Mouse (Mus musculus): ENCODE data around the gene Trak2.
"Not testable (repeated sequence)": the region's sequence is repeated elsewhere in the genome, so short reads cannot be mapped to it uniquely, and the experiment has no call there.

Gene Trak2

DNA sequence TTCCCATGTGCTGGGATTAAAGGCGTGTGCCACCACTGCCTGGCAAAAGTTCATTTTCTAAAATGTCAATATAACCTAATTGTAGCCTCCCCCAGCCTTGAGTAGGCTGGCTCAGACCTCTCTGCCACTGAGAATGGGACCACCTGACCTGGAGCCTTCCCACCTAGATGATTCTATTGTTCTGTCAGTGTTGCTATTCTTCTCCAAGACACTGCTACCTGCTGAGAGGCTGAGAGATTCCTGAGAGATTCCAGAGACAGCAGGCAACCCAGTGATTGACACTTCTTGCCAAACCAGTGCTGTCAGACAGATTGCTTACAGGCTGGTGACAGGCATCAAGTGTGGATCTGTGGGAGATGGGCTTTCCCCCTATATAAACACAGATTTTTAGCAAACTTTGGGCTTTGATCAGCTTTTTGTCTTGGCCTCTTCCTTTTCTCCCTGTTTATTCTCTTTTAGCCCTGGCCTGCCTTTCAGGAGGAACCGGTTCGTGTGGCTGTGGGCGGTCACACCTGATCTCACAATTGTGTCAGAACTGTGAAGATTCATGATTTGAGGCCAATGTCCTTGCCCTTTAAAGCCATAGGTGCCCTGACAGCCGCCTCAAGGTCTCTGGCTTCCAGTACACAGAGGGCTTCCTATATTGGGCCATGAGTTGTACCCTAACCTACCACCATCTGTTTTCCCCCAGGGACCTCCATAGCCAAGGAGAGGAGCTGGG lies 83.2 kb downstream of the Trak2 start:
- DNase-seq (ENCODE audit: low read depth): no peak

DNA sequence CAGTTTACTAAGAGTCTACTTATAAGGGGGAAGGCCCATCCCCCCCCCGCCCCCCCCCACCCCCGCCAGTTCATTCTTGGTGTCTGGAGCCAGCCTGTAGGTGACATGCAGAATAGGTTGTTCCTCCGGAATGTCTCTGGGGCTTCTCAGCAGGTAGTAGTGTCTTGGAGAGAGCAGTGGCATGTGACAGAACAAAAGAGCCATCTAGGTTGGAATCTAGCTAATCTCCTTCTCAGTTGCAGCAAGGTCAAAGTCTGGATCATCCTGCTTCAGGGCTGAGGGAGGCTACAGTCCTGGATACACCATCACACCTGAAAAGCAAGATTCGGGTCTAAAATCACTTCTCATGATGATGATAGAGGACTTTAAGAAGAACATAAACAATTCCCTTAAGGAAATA lies 87.6 kb downstream of the Trak2 start:
- DNase-seq (ENCODE audit: low read depth): no peak

DNA sequence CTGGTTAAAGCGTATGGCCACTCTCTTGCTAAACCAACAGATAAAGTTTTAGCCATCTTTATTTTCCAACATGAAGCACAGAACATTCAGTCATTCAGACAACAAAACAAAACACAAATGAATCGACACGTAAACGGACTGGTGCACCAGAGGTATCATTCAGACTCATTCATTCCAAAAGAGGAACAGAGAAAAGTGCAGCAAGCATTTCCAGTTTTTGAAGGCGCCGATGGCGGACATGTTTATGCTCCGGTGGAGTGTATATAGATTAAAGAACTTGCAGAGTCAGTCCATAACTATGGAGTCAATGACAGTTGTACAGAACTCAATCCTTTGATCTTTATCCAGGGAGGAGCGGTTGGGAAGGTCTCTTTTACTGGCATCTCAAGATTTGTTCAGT lies 90.0 kb downstream of the Trak2 start:
- not testable (repeated sequence) for DNase-seq (ENCODE audit: low read depth)

DNA sequence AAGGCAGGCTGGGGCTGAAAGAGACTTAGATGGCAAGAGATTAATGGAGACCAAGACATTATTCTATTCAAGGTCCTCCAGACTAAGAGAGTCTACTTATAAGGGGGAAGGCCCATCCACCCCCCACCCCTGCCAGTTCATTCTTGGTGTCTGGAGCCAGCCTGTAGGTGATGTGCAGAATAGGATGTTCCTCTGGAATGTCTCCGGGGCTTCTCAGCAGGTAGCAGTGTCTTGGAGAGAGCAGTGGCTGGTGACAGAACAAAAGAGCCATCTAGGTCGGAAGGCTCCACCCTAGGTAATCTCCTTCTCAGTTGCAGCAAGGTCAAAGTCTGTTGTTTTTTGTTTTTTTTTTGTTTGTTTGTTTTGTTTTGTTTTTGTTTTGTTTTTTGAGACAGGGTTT lies 93.9 kb downstream of the Trak2 start:
- DNase-seq (ENCODE audit: low read depth): not testable (repeated sequence)

DNA sequence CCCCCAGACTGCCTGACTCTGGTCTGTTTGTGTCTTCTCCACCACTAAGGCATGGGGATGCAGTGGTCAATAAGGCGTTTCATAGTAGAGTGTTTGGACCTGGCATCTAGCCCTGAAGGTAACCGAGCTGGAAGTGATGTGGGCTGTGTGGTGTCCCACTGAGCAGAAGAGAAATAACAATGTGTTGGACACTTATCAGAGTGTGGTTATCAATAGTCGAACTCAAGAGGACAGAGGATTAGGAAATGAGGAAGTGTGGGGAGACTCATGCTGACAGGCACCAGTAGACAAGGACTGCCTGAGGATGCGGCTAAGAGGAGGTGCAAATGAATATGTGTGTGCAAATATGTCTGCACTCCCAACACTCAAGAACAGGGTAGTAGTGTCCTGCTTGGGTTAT lies 96.7 kb downstream of the Trak2 start:
- not testable (repeated sequence) for DNase-seq (ENCODE audit: low read depth)

DNA sequence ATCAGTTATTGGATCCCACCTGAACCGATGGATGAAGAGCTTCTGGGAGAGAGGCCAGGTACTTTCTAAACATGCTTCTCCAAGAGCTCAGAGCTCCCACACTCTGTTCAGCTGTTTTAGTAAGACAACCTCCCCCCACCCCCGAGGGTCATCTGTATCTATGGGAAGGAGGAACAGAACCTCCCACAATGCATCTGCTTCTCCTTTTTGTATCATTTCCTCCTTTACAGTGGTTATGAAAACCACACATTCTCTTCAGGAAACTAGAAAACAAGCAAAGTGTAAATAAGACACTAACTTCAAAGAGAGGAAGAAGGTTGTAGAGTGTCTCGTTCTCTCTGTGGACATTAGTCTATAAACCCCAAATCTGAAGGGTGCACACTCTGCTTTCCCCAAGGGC lies 112.6 kb downstream of the Trak2 start:
- not testable (repeated sequence) for DNase-seq (ENCODE audit: low read depth)

DNA sequence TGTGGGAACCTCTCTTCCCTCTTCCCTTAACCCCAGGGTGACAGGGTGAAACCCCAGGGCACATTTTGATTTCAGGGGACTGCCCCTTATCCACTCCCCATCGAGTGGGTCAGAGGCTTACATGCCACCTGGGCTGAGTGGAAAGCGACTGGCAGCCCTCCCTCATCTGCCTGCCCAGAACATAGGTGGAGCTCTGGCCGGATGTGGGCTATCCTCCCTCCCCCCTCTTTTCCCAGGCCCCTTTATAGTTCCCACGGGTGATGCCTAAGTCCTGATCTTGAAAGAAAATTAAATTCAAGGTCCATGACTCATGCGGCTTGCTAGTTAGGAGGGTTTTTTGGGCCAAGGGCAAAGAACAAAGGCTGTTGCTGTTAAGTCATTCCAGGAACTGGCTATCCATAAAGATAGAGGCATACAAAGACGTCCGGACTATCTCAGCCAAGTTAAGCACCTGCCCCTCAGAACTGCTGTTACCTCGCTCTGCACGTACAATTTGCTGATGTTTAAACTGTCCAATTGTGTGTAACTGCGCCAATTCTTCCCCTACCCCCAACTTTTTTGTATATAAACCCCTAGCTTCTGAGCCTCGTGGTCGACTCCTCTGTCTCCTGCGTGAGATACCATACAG lies 113.4 kb downstream of the Trak2 start:
- not testable (repeated sequence) for DNase-seq (ENCODE audit: low read depth)

DNA sequence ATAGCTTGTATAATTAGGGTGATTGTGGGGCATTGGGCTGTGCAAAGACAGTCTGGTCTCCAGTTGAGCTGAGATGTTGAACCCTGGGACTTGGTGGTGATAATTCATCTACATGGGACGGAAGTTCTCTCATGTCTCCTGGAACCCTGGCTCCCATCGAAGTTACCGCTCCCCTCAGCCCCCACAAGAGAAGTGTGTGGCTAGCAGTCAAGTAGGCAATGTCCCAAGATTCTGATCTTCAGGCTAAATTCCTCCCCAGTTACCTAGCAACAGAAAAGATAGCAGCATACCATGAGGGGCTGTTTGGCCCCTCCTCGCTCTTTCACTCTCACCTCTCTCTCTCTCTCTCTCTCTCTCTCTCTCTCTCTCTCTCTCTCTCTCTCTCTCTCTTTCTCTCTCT lies 114.1 kb downstream of the Trak2 start:
- not testable (repeated sequence) for DNase-seq (ENCODE audit: low read depth)

DNA sequence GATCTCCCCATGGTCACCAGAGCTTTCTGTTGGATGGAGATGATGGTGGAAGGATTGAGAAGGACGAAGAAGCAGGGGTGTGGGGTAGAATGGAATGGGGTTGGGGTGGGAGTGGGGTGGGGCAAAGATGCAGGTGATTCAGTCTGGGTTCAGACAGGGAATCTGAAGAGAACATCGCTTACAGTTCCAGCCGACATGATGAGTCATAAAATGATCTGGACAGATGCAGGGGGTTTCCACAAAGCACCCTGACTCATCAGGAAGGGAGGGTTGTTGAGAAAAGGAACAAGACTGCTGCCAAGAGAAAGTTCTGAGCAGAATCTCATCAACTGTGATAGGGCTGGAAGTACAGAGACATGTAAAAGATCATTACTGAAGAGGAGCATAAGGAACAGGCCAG lies 116.4 kb downstream of the Trak2 start:
- DNase-seq (ENCODE audit: low read depth): not testable (repeated sequence)
